Mouse (Mus musculus): ENCODE results near the gene Gzf1. TPM values are rescaled to one million over a fixed set of nuclear protein-coding genes. Genes with fewer than 3 reads are reported as not detected.

The Gzf1 gene
- total RNA-seq, 2 experiments from 2014 or later = 29.0 to 30.0 TPM

GRCm38 (mm10) chr2:148707202-148707530, 26.3 kb downstream of the Gzf1 start:
- no peak for DNase-seq (ENCODE audit: extremely low spot score in 1 of 2, low spot score in 2 of 2)
- intact Hi-C loops (cut with DNase I) = no loop called here
- H3K4me3 ChIP-seq = no peak overlapping the region
- no peak overlapping the region for H3K27ac ChIP-seq
- no peak for TF ChIP-seq CTCF (IDR thresholded peaks at IDR 0.05)

- DNase-seq (ENCODE audit: extremely low spot score in 1 of 2, low spot score in 2 of 2) = no peak
- Histone ChIP-seq H3K27ac (no peak overlapping the region), H3K4me3 (no peak overlapping the region)
- intact Hi-C loops (cut with DNase I) = no loop called here
- TF ChIP-seq CTCF (IDR thresholded peaks at IDR 0.05) = no peak
Measured at GRCm38 (mm10) chr2:148712326-148712725, 31.5 kb downstream of the Gzf1 start.

GRCm38 (mm10) chr2:148717072-148717471, 36.2 kb downstream of the Gzf1 start:
- intact Hi-C loops (cut with DNase I) = no loop called here
- TF ChIP-seq CTCF (IDR thresholded peaks at IDR 0.05) = no peak
- no peak for DNase-seq (ENCODE audit: extremely low spot score in 1 of 2, low spot score in 2 of 2)
- Histone ChIP-seq H3K4me3 (no peak overlapping the region), H3K27ac (no peak overlapping the region)

- TF ChIP-seq CTCF (IDR thresholded peaks at IDR 0.05) = no peak
- H3K27ac ChIP-seq = no peak overlapping the region
- intact Hi-C loops (cut with DNase I) = no loop called here
- DNase-seq (ENCODE audit: extremely low spot score in 1 of 2, low spot score in 2 of 2) = no peak
- no peak overlapping the region for H3K4me3 ChIP-seq
Measured at GRCm38 (mm10) chr2:148719271-148719995, 38.6 kb downstream of the Gzf1 start.

- Histone ChIP-seq H3K27ac (peak overlapping the region; percentile 96), H3K4me3 (peak overlapping the region; percentile 72)
- peak in 1 of 2 experiments; percentile 30 for DNase-seq (ENCODE audit: extremely low spot score in 1 of 2, low spot score in 2 of 2)
- no peak for TF ChIP-seq CTCF (IDR thresholded peaks at IDR 0.05)
- intact Hi-C loops (cut with DNase I) = loop anchor here (2.0 kb wide), 1 partner anchor 51 kb away; the partner anchor contains the start of gene Gzf1
Measured at GRCm38 (mm10) chr2:148731614-148732326, 50.9 kb downstream of the Gzf1 start.

GRCm38 (mm10) chr2:148732327-148733000, 51.6 kb downstream of the Gzf1 start, which contains the start of gene Napb:
Gene Napb, minus strand, starts transcription at chr2:148732467.
- TF ChIP-seq CTCF (IDR thresholded peaks at IDR 0.05) = no peak; the same call in 1 of the 2 replicates
- DNase-seq (ENCODE audit: extremely low spot score in 1 of 2, low spot score in 2 of 2) = peak; percentile 92 to 94
- Histone ChIP-seq H3K27ac (peak within 1 kb of the TSS; percentile 96), H3K4me3 (peak within 1 kb of the TSS; percentile 72)
- intact Hi-C loops (cut with DNase I) = loop anchor here (2.0 kb wide), 1 partner anchor 52 kb away; the partner anchor contains the start of gene Gzf1

Other genes starting within 250 kb of the Gzf1 start
- gene Cd93, start 237.5 kb upstream of the Gzf1 start, total RNA-seq (2021) = 1 to 10 TPM; 5.0 to 5.2 TPM
- gene Nxt1, start 8.4 kb upstream of the Gzf1 start, total RNA-seq (2021) = 10 to 100 TPM; 11.7 to 12.0 TPM
- gene Napb, start 51.4 kb downstream of the Gzf1 start, total RNA-seq (2021) = 100 to 1,000 TPM; 343 to 352 TPM
- 1 to 10 TPM; 1.1 to 1.2 TPM for gene Cstl1, start 69.3 kb downstream of the Gzf1 start, total RNA-seq (2021)
- gene Cst11, start 90.5 kb downstream of the Gzf1 start, total RNA-seq (2021) = not detected
- gene 8030411F24Rik, start 101.0 kb downstream of the Gzf1 start, total RNA-seq (2021) = not detected
- 1 to 10 TPM; 2.1 to 2.4 TPM for gene Cst12, start 108.3 kb downstream of the Gzf1 start, total RNA-seq (2021)
- gene Cst8, start 117.8 kb downstream of the Gzf1 start, total RNA-seq (2021) = not detected
- not detected for gene Cst13, start 139.1 kb downstream of the Gzf1 start, total RNA-seq (2021)
- gene Cst9, start 154.1 kb downstream of the Gzf1 start, total RNA-seq (2021) = not detected
- not detected for gene 9230104L09Rik, start 184.0 kb downstream of the Gzf1 start, total RNA-seq (2021)
- gene Cst3, start 194.7 kb downstream of the Gzf1 start, total RNA-seq (2021) = 1,000 to 10,000 TPM; 1,809 to 1,890 TPM